Mouse (Mus musculus) adipocyte (in vitro differentiated cells): ENCODE measurements around the gene Syncrip.

Source experiments
- DNase-seq: peaks from one replicate; pipeline ENCODE4 v3.0.0-alpha.2; 2016; ENCODE audit warnings: low spot score

Gene Syncrip

GRCm38 (mm10) chr9:88482230-88482828, at the start of gene Syncrip:
Gene Syncrip (minus strand): TSS chr9:88482574.
- DNase-seq, result peak; percentile 92

GRCm38 (mm10) chr9:88529979-88530580, 47.7 kb upstream of the Syncrip start:
- DNase-seq, result no peak

DNA sequence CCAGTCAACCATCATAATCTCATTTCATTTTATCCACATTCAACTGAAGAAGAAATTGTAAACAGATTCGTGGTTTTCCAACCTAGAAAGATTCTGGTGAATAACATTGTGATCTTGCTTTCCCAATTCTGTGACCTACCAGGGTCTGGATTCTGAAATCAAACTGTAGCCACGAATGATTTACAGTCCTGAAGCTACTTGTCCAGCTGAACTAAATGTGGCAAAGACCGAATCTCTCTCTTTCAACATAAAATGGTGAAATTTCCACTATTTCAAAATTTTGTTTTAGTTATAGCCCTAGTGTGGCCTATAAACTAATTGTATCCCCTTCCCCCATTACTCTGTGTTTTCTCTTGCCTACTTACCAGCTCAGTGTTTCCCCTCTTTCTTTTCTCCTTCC, 47.2 kb upstream of the Syncrip start:
- peak; percentile 86 for DNase-seq

DNA sequence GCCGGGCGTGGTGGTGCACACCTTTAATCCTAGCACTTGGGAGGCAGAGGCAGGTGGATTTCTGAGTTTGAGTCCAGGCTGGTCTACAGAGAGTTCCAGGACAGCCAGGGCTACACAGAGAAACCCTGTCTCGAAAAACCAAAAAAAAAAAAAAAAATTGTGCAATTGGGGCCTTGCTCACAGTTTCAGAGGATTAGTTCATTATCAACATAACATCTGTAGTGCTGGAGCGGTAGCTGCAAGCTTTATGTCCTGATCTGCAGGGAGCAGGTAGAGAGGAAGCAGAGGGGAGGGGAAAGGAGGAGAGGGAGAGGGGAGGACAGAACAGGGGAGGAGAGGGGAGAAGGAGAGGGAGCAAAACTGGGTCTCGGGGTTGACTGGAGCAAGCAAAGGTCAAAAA, 46.4 kb upstream of the Syncrip start:
- DNase-seq, result no peak

- DNase-seq, result peak; percentile 76
Measured at GRCm38 (mm10) chr9:88527956-88528355, 45.6 kb upstream of the Syncrip start.

GRCm38 (mm10) chr9:88525341-88525740, 43.0 kb upstream of the Syncrip start:
- no peak for DNase-seq

- DNase-seq, result no peak
Measured at GRCm38 (mm10) chr9:88524796-88525195, 42.4 kb upstream of the Syncrip start.

DNA sequence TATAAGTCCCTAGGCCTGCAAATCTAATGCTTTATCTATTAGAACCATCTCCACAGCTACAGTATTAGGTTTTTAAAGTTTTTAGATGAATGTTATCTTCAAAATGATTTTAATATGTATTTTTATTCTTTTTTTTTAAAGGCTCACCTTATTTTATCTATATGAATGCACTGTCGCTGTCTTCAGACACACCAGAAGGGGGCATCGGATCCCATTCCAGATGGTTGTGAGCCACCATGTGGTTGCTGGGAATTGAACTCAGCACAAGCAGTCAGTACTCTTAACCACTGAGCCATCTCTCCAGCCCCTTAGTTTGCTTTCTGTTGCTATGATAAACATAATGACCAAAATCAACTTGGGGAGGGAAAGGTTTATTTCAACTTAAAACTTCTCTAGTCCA, 42.0 kb upstream of the Syncrip start:
- no peak for DNase-seq

GRCm38 (mm10) chr9:88523335-88523668, 40.9 kb upstream of the Syncrip start:
- DNase-seq, result peak; percentile 29

- peak; percentile 97 for DNase-seq
Measured at GRCm38 (mm10) chr9:88522569-88523334, 40.4 kb upstream of the Syncrip start.

DNA sequence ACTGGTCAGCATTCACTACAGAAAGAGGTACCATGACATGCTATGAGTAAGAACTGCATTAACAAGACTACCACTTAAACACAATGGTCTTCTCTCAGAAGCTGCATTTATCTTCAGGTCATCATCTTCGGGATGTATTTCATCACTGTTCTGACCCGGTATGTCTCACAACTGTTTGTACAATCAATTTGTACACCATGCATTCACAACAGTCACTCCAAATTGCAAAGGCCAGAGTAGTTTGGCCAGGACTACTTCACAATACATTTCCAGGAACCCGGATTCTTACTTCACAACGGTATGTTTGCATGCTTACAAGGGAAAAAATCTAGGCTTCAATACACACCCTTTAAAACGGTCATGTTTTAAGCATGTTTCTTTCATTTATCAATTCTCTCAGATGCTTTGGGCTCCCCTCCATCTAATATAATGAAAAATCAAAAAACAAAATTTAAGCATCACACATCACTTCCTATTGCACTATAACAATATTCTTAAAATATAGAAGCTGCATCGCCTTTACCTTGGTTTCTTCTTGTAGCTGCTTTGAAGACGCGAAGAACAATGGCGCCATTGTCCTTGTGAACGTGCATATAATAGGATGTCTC, 39.7 kb upstream of the Syncrip start:
- DNase-seq, result peak; percentile 40

- DNase-seq, result no peak
Measured at GRCm38 (mm10) chr9:88520849-88521483, 38.6 kb upstream of the Syncrip start.

DNA sequence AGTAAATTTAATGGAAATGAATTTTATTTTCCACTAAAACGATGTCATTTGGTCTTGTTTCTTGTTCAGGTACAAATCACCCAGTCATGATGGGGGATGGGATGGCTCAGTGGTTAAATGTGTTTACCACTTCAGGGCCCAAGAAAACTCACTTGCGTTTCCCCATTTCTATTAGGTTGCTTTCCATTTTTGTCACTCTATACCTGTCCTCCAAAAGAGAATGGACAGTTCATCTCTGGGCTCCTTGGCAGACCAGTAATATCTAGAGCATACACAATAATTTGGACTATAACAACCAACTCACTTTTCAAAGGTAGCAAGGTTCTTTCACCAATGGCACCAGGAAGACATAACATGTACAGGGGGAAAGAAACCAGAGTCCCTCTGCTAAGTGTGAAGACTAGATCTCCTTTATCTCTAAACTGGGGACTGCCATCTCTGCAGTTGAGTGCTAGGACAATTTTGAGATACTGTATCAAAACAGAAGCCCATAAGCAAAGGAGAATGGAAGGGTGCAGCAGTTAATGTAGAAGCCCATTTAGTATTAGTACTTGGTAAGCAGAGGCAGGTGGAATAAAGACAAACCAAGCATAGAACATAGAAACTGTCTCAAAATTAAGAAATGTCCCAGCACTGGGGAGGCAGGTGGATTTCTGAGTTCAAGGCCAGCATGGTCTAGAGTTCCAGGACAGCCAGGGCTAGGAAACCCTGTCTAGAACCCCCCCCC, 37.9 kb upstream of the Syncrip start:
- DNase-seq, result no peak

GRCm38 (mm10) chr9:88519390-88520121, 37.2 kb upstream of the Syncrip start:
- DNase-seq, result peak; percentile 29

DNA sequence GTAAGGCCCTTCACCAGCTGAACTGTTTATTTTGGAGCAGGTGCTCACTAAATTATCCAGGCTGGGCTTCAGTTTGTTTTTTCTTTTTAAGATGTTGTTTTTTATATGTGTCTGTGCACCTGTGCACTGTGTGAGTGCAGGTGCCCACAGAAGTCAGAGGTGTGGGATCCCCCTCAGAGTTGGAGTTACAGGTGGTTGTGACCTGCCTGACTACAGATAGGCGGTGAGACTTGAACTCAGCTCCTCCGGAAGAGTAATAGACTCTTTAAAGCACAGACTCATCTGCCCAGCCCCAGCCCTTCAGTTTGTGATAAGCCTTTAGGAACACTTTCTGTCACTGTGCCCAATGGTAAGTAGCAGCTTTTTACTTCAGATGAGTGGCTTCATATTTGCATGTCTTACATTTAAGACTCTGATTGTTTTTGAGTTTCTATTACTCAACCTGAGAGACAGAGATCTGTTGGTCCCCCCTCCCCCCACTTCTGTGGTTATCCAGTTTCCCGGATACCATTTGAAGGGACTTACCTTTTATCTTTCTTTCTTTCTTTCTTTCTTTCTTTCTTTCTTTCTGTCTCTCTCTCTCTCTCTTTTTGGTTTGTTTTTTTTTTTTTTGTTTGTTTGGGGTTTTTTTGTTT, 34.1 kb upstream of the Syncrip start:
- no peak for DNase-seq

DNA sequence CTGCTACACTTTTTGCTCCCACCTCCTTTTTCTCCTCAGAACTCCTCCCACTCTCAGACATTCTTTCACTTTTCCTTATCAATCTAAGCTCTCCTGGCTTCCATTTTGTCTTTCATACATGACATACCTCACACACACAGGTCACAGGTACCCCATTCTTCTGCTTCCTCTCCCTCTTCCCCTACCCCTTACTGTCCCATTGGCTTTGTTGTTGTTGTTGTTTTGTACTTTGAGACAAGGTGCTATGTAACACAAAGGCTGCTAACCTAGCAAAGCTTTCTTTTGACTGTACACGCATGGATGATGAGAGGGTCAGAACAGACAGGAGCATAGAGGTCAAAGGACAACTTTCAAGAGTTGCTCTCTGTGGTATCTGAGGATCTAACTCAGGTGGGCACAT, 33.2 kb upstream of the Syncrip start:
- no peak for DNase-seq

GRCm38 (mm10) chr9:88501846-88502245, 19.5 kb upstream of the Syncrip start:
- DNase-seq, result no peak

DNA sequence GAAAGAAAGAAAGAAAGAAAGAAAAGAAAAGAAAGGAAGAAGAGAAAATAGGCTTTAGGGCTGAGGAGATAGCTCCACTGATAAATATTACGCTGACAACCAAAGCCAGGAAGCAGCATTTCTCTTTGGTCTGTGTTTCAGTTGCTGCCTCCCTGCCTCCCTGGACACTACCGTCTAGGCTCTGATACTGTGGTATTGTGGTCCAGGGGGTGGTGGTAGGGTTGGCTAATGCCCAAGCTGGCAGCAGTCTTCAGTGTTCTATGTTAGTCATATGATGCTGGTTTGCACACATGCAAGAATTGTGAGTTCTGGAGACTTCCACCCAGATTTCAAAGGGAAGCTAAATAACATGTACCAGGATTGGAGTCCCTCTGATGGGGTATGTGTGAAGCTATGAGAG, 17.7 kb upstream of the Syncrip start:
- DNase-seq, result no peak

DNA sequence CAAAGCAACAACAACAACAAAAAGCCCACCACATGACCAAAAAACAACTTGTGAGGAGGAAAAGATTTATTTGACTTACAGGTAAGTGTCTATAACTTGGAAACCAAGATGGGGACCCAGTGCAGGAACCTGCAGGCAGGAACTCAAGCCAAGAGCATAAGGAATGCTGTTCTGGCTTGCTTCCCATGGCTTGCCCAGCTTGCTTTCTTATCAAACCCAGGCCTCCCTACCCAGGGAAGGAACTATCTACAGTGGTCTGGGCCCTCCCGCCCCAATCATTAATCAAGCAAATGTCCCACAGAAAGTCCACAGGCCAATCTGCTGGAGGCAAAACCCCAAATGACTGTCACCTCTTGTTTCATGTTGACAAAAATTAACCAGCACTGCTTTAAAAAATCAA, 10.1 kb upstream of the Syncrip start:
- no peak for DNase-seq

DNA sequence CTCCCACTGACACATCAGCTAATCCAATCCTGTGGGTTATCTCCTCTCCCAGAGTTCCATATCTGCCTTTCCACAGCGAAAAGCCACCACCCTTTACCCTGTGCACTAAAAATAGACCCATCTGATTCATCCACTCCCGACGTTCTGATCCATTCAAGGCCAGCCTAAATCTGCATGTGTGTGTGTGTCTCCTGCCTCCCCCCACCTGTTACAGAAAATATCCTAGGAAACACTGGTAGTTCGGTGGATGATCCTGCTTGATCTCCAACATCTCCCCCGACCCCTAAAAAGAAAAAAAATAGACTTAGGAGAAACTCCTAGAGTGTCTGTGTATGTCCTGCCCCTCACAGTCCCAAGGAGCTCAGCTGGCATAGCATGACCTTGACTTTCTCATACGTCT, 2.2 kb upstream of the Syncrip start:
- no peak for DNase-seq
